Mouse (Mus musculus) MEL (cell line): Measurements from ENCODE around the gene Tes.

Experiments
- CTCF ChIP-seq, 3 experiments: IDR thresholded peaks in 2 of 3; conservative IDR thresholded peaks in 1 of 3; 2 replicates each; pipeline ENCODE4 v1.5.1; 2011 to 2012; ENCODE audit warnings: low read length in 3 of 3, low read depth in 2 of 3, mild to moderate bottlenecking in 2 of 3, improper control_type of control experiment in 1 of 3, inconsistent platforms in 1 of 3, mixed read lengths in 1 of 3, moderate library complexity in 1 of 3; ENCODE audit not compliant: control insufficient read depth in 1 of 3, insufficient read depth in 1 of 3, poor library complexity in 1 of 3, severe bottlenecking in 1 of 3
- EP300 ChIP-seq, 2 experiments: IDR thresholded peaks; 2 replicates each; pipeline ENCODE4 v1.6.1; 2011; ENCODE audit warnings: improper control_type of control experiment in 2 of 2, low read length in 2 of 2, low read depth in 1 of 2, mild to moderate bottlenecking in 1 of 2
- ETS1 ChIP-seq: IDR thresholded peaks from 2 replicates; pipeline ENCODE4 v1.6.1; 2012; ENCODE audit warnings: low read depth, mild to moderate bottlenecking, inconsistent platforms, low read length, improper control_type of control experiment, moderate library complexity
- GATA1 ChIP-seq: IDR thresholded peaks from 2 replicates; pipeline ENCODE4 v1.6.1; 2011; ENCODE audit warnings: low read depth, low read length, improper control_type of control experiment
- KAT2A ChIP-seq: conservative IDR thresholded peaks from 2 replicates; pipeline ENCODE4 v1.6.1; 2012; ENCODE audit warnings: low read depth, low read length, improper control_type of control experiment, inconsistent platforms
- NELFE ChIP-seq: IDR thresholded peaks from 2 replicates; pipeline ENCODE4 v1.6.1; 2011; ENCODE audit warnings: low read depth, low read length, improper control_type of control experiment
- POLR2A ChIP-seq, 2 experiments: IDR thresholded peaks; 2 replicates each; pipeline ENCODE4 v1.6.1; 2011 to 2012; ENCODE audit warnings: low read length in 2 of 2, mild to moderate bottlenecking in 2 of 2, control low read depth in 1 of 2, improper control_type of control experiment in 1 of 2, low read depth in 1 of 2, moderate library complexity in 1 of 2; ENCODE audit not compliant: control insufficient read depth in 1 of 2, insufficient read depth in 1 of 2, poor library complexity in 1 of 2
- RCOR1 ChIP-seq: IDR thresholded peaks from 2 replicates; pipeline ENCODE4 v1.6.1; 2012; ENCODE audit warnings: low read depth, mild to moderate bottlenecking, inconsistent platforms, low read length, improper control_type of control experiment
- UBTF ChIP-seq: IDR thresholded peaks from 2 replicates; pipeline ENCODE4 v1.6.1; 2012; ENCODE audit warnings: low read depth, mild to moderate bottlenecking, inconsistent platforms, low read length, improper control_type of control experiment, moderate library complexity, borderline replicate concordance; ENCODE audit not compliant: insufficient read depth
- USF1 ChIP-seq: IDR thresholded peaks from 2 replicates; pipeline ENCODE4 v1.6.1; 2014; ENCODE audit warnings: low read depth, mild to moderate bottlenecking, inconsistent platforms, low read length, improper control_type of control experiment, moderate library complexity
- ZC3H11A ChIP-seq: IDR thresholded peaks from 2 replicates; pipeline ENCODE4 v1.6.1; 2012; ENCODE audit warnings: low read depth, mild to moderate bottlenecking, inconsistent platforms, low read length, improper control_type of control experiment

DNA sequence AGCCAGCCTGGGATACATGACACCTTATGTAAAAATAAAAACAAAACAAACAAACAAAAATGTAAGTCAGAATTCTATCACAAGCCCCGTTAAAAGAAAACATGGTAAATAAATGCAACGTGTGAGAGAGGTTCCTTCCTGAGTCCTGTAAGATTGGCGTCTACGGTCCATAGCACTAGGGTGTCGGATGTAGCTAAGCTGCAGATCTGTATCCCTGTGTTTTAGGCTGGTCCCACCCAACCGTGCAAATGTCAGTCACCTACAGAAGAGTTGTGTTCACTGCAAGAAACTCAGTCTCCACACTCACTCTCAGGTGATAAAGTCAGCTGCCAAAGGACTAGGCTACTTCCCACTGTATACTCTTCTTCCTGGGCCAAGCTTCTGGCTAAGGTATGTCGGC is 39.1 kb upstream of the Tes start:
- TF ChIP-seq ZC3H11A, result no peak
- TF ChIP-seq USF1, result no peak
- TF ChIP-seq EP300 (IDR thresholded peaks at IDR 0.05; ENCODE audit: low read depth in 1 of 2, low read length in 2 of 2), result no peak
- no peak for TF ChIP-seq UBTF
- no peak for TF ChIP-seq CTCF (IDR thresholded peaks at IDR 0.05 in 2 of 3, conservative IDR thresholded peaks at IDR 0.05 in 1 of 3; ENCODE audit: control insufficient read depth in 1 of 3, insufficient read depth in 1 of 3, low read depth in 2 of 3, low read length in 3 of 3, poor library complexity in 1 of 3, severe bottlenecking in 1 of 3)
- no peak for TF ChIP-seq RCOR1
- TF ChIP-seq ETS1, result no peak
- TF ChIP-seq NELFE, result no peak
- no peak for TF ChIP-seq POLR2A (IDR thresholded peaks at IDR 0.05; ENCODE audit: control insufficient read depth in 1 of 2, insufficient read depth in 1 of 2, low read depth in 1 of 2, low read length in 2 of 2, poor library complexity in 1 of 2)
- no peak for TF ChIP-seq KAT2A
- TF ChIP-seq GATA1, result no peak
